Mouse (Mus musculus): Measurements from ENCODE around the gene Kdm2b.
A peak's percentile ranks its signal among the peaks of the same experiment; 100 is the strongest.
"Not testable (repeated sequence)": the region's sequence is repeated elsewhere in the genome, so short reads cannot be mapped to it uniquely, and the experiment has no call there.

Gene Kdm2b

DNA sequence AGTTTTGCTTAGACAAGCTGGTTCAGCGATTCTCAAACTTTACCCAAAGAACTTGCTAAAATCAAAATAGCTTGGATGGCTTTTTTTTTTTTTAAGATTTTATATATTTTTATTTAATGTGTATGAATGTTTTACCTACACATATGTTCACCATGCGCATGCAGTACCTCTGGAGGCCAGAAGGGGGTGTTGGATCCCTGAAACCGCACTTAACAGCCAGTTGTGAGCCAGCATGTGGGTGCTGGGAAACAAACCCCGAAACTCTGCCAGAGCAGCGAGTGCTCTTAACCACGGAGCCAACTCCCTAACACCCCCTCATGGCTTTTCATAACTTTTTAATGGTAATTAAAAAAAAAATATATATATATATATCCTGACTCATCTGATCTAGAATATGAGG lies 21.2 kb upstream of the Kdm2b start:
- no peak for DNase-seq

DNA sequence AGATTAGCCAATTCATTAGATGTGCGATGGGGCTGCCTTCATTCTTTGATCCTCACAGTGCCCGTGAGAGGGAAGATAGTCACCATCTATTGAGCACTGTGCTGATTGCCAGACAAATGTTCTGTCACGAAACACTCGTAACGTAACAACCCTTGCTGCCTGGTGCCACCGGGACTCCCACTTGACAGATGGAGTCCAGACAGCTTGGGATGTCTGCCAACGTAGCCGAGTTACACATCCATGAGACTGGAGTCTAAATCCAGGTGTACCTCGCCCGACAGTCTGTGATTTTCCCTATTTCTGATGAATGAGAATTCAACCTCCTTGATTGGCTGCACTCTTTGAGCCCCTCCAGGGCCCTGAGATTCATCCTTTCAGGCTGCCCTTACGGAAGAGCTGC lies 20.2 kb upstream of the Kdm2b start:
- no peak for DNase-seq

DNA sequence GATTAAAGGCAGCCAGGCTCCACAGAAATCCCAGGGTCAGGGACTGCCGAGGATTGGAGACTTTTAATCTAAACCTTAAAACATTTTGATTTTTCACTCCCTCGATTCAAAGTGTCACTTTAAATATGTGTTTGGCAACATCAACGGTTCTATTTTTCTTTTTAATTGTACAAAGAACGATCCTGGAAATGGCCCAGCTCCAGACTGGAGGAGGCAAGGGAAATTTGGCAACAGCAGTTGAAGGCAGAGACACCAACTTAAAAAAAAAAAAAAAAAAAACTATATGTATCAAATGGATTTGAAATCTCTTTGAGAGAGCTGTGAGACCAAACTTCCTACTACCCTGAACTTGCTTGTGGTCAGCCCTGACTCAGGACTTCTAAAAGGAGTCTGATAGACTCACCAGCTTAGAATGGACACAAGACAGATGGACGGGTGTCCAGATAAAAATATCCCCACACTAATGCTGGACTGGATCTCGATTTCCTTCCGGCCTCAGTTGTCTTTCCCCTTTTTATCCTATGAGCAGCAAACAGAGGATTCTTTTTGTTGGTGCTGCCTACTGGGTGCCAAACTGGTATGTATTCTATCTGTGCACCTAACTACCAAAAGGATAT lies 19.4 kb upstream of the Kdm2b start:
- no peak for DNase-seq

DNA sequence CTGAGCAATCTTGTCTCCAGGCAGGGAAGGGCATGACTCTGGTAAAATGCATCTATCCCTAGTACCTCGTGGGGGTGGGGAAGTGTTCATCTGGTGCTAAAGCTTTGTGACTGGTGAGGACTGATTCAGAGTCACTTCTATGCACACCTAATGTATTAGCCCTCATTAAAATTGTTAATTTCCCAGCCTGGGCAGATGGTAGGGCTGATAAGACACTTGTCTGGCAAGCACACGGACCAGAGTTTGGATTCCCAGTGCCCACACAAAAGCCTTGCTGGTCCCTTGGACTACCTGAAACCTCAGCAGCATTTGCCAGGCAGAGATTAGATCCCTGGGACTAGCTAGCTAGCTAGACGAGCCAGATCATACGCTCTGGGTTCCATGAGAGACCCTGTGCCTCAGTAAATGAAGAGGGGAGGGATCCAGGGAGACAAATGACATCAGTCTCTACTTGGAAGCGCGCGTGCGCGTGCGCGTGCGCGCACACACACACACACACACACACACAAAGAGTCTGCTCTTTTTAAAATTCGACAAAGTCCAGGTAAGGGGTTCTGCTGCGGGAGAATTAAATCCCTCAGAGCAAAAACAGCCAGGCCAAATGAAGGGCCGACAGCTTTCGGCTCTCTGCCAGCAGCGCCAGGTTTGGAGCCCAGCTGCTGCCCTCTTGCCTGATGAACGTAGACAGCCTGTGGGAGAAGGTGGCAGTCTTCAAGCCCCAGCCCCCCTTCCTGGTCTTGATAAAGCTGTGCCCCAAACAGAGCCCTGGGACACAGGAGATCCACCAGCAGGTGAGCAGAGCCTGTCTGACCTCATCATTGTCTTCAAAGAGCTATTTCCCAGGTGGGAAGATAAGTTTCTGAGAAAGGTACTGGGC lies 16.3 kb upstream of the Kdm2b start:
- no peak for DNase-seq

DNA sequence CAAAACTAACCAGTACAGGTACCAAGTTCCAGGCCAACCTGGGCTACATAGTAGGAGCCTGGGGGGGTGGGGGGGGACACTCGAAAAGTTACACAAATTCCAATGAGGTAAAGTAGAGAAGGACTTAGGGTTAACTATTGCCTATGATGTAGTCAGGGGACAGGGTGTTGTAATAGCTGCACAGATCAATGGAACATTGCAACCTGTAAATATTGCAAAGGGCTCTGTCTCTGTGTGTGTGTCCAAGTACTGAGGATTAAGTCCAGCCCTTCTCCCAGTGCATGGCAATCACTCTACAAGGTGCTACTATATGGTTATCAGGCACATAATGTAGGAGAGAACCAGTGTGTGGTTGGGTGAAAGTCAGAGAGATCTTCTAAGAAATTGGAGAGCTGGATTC lies 11.3 kb upstream of the Kdm2b start:
- DNase-seq: no peak

DNA sequence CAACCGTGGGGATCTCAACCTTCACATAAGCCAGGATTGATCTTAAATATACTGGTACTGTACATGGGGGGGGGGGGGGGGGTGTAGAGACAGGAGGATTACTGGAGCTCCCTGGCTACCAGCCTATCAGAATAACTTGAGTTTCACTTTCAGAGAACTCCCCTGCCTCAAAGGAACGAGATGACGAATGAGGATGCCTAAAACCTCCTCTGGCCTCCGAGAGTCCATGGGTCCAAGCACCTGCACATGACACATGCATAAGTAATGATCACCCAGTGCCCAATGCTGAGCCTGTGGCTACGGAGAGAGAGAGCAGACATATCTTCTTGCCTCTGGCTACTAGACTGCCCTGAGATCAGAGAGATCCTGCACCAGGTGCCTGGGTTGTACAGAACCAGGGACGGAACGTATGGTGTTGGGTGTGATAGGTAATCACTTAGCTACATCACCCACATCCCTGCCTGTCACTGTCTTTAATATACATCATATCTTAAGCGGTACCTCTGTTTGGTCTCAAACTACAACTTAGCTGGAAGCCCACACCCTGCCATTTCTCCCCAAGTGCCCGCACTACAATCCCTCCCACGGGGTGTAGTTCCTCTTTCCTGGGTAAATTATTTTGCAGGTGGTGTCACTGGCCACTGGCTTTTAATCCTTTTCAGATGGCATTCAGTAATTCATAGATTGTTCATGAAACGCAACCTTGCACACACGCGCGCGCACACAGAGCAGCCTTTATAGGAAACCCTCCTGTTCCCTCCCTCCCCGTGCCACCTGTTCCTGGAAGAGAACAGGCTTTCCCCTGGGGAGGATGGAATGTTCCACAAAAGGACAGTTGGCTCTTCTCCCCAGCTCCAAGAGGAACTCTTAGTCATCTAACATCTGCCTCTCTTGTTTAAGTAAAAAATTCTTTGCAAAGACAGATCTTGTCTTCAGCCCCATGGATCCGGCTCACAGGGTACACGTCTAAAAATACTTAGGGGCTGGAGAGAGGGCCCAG lies 7.9 kb upstream of the Kdm2b start:
- no peak for DNase-seq

DNA sequence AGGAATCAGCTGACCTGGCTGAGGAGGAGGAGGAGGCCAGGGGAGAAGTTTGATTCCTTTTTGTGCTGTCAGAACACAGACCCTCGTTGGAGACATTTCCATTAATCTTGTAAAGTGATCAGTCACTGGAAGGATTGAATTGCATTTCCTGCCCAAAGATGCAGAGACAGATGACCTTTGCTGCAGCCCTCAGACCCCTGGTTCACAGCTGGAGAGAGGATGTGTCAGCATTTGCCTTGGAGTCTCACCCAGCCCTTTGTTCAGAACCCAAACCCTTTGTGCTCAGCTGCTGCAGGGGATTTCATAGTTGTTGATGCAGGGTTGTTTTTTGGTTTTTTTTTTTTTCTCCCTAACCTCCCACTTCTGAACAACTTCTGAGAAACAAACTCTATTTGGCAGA lies 5.3 kb upstream of the Kdm2b start:
- no peak for DNase-seq

DNA sequence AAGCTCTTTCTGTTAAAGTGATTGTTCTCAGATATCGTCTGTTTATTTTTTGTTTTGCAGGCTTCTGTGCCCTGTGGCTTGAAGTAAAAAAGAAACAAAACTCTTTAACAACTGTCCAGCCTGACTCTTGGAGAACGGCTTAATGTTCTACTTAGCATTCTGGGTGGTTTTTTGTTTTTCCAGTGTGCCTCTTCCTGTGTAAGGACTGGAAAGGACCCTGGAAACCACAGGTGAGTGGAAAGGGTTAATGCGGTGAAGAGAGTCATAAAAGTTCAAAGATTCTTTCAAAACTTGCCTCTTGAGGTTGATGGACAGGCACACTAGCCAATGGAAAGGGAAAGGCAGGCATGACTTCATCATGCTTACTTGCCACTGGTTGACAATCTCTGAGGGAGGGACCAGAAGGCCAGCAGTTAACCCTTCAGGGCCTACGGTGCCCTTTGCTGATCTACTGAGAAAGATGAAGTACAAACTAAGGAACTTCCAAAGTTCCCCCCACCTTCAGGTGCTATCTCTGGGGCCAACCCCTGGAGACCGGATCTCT lies 4.8 kb upstream of the Kdm2b start:
- DNase-seq: peak; percentile 94 to 95

DNA sequence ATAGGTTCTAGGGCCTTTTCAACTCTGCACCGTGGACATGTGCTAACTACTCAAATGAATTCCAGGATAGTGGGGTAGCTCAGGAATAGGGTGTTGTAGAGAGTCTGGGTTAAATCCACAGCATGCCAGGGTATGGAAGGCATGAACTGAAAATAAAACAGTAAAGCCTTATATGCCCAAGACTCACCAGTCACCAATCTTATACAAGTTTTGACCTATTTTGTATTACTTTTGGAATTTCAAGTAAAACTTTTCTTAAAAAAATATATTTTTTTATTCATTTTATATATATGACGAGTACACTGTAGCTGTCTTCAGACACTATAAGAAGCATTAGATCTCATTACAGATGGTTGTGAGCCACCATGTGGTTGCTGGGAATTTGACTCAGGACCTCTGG lies 4.2 kb upstream of the Kdm2b start:
- DNase-seq: no peak

DNA sequence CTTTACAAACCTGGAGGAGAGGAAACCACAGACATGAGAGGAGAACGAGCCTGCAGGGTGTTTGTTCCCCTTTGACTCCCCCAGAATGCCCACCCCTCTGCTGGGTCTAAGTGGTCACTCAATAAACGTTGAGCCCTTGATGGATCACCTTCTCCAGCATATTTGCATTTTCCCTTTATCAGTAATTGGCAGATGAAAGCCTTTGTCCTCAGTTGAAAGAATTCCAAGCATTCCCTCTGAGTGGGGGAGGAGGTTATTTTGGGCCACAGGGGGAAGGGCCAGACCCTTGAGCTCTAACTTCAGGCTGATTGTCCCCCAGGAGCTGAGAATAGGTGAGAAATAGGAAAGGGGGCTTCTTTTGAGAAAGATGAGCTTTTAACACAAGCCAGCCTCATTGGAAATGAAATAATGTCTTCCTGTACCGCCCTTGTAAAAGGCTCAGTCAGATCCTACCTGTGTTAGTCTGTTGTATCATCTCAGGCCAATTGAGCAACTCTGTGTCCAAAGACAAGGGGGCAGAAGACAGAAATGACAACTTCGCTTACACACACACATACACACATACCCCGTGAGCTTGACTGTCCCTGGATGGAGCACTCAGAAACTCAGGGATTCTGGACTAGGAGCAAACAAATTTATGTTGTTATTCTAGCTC lies 1.9 kb upstream of the Kdm2b start:
- DNase-seq: no peak

DNA sequence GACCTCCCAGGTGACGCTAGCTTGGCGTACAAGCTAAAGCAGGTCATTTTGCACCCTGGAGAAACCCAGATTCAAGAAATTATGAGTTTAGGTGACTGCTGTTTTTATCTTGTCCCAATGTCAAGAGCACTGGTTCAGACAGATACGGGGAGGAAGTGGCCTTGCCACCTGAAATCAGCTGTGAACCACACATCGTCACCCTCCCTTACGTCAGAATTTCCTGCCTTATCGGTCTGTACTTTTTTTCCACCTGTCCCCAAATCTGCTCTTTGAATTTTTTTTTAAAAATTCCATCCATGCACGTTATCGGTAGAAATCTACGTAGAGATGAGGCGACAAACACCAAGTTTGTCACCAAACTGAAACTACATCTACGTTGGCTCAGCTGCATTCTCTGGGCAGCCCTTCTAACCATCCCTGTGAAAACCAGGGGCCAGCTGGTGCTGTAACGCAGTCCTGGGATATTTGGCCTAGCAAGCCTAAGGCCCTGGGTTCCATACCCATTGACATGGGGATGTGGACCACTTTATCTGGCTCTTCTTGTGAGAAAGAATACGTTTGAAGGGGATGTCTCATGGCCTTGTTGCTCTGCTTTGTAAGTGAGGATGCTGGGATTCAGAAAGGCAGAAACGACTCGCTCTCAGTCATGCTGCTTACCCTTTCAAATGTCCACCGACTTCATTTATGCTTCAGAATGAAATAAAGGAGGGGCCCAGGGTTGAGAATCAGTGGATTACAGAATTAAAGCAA lies 963 bp upstream of the Kdm2b start:
- no peak for DNase-seq

DNA sequence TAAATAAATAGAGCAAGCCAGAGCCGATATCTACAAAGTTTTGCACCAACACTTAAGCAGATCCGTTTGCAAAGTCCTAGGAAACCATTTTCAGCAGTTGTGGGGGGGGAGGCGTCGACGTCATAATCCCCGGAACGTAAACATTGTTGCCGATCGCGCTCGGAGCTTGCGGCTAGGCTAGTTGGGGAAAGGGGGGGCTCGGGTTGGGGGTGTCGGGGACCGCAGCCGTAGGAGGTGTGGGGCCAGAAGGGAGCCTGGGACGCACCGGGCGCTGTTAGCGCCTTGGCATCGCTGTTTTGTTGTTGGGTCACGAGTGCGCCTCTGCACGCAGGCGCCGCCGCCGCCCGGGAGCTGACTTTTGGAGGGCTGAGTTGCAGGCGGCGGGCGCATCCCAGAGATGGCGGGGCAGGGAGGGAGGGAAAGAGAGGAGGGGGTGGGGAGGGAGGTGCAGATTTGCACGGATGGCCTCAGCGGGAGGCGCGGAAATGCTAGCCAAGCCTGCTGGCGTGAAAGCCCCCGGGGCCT lies 560 bp downstream of the Kdm2b start:
- peak; percentile 62 to 83 for DNase-seq

DNA sequence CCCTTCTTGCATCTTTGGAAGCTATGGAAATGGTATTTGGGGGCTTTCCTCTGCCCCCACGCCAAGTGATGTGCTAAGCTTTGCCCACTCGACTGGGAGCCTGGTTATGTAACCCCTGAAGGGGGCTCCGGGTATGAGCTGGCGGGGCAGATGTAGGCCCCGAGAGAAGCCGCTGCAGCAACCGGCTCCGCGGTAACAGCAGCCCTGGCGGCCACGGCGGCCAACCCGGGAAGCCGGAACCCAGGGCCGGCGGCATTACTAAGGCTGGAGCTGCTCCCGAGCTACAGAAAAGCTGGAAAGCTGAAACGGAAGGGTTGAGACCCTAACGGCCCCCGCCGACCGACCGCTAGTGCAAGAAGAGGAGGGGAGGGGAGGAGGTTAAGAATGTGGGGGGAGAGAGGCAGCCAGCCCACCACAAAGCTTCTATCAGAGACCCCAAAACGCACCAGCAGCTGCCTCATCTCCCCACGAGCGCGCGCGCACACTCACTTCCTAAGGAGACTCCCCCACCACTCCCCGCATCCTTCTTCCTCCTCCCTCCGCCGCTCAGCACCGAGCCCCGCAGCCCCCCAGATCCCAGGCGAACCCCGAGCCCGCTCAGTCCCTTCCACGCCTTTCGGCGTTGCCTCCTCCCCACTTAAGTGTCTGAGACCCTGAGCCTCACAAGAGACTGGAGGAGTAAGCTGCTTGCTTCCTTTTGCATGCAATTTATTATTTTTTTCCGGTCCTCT lies 1.4 kb downstream of the Kdm2b start:
- peak; percentile 22 to 64 for DNase-seq

DNA sequence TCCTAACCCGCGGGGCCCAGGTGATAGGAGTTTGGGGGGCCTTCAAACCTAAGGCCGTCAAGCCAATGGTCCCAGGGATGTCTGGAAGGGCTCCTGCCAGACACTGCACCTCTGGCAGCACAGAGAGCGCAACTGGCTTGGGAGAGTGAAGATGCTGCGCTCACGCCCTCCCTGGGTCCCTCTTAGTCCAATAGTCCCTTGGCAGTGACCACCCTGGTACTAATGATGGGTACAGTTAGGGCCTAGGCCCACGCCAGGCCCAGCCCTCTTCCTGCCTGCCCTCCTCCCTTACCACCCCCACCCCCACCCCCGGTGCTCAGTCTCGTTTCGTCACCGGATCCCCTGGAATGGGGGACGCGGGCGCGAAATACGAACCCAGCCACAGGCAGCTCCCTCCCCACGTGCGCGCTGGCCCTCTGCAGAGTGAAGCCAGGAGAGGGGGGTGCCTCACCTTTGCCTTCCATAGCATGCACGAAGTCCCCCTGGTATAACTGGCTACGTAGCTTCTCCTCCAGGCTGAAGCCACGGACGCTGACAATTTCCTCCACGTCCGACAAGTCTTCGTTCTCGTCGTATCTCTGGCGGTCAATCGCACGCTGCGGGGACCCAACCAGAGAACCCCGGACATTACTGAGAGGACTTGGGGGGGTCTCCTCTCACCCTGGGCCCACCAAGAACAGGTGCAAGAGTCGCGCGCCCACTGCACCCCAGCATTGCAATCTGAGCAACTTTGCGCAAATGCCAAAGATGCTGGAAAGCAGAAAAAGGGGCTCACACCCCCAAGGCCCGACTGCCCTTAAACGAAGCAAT lies 2.2 kb downstream of the Kdm2b start:
- DNase-seq: peak; percentile 8 to 46

DNA sequence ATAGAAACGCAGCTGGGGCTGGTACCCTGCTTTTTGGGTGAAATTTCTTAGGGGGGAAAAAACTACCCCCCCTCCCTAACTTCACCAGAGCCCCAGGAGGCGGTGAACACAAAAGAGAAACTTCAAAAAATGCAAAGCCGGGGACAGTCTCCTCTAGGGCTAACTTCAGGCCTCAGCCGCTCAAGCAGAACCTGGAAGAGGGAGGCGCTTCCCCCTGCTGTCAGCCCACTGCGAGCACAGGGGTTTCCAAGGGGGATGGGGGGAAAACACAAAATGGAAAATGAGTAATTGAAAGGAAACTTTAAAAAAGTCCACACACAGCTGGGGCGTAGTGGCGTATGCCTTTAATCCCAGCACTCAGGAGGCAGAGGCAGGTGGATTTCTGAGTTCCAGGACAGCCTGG lies 3.5 kb downstream of the Kdm2b start:
- DNase-seq: no peak

DNA sequence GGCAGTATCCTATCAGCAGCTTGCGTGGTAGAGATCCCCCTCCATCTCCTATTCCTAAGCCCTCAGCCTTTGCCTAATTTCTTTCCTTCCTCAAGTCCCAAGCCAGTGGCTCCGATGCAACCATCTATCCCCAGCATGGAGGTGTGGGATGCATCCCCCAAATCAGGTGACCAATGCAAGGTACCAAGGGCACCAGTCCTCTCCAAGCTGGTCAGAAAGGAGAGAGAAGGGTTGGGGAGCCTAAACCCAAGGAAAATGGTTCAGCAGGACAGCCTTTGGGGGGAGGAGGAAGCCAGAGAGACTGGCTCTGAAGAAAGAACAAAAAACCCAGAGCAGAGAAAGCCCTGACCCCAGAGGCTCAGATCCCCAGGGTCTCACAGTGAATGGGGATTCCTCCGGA lies 4.3 kb downstream of the Kdm2b start:
- no peak for DNase-seq

DNA sequence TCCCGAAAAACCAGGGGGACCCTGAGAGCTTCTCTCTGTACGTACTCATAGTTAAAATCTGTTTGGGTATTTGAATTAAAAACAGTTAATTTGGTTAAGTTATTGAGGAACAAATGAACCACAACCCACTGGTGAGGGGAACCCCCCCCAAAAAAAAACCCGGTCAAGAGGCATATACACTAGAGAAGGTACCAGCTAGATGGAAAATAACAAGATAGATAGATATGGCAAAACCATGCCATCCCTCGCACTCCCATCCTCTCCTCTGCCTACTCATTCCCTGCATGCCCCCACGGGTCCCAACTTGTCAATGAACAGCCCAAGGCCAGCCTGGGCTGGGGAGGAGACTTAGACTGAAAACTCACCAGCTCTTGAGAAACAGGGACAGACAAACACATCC lies 5.1 kb downstream of the Kdm2b start:
- no peak for DNase-seq

DNA sequence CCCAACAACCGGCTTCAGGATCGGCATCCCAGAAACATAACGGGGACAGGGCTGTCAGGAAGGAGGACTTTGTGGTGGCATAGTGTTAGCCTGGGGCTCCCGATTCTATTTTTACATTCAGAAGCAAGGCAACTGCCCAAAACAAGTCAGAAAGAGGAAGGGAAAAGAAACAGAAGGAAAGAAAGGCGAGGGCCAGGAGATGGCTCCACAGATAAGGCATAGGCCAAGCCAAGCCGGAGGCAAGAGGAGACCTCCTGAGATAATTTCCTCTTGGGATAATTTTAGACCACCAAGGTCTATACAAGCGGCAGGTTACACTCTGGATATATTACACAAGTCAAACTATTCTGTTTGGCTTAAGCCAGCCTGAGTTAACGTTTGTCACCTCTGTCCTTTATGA lies 10.7 kb downstream of the Kdm2b start:
- DNase-seq: no peak

DNA sequence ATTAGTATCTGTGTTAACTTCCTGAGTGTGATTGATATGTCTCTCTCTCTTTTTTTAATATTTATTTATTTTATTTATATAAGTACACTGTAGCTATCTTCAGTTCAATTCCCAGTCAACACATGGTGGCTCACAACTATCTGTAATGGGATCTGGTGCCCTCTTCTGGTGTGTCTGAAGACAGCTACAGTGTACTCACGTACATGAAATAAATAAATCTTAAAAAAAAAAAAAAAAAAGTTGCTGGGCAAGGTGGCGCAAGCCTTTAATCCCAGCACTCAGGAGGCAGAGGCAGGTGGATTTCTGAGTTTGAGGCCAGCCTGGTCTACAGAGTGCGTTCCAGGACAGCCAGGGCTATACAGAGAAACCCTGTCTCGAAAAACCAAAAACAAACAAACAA lies 14.9 kb downstream of the Kdm2b start:
- not testable (repeated sequence) for DNase-seq

DNA sequence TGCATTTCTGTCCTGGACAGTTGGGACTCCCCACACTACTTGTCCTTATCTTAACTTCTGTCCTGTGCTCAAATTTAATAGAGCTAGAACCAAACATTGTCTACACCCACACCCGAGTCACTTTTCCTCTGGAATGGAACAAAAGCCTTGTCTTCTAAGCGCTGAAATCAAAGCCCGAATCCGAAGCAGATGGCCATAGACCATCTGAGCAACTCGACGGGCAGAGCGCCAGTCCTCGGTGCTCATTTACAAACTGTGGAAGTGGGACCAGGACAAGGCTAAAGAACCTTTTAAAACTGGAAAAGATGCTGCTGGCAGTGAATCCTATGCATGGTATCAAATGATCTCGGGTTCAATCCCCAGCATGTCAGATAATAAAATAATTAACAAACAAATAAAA lies 17.5 kb downstream of the Kdm2b start:
- DNase-seq: no peak
